Mouse (Mus musculus) embryo, embryonic 11 days (tissue): ENCODE results near the gene Cbfa2t2.

Experiments
- DNase-seq: peaks from one replicate; pipeline ENCODE4 v3.0.0-alpha.2; 2015

Cbfa2t2 gene

DNA sequence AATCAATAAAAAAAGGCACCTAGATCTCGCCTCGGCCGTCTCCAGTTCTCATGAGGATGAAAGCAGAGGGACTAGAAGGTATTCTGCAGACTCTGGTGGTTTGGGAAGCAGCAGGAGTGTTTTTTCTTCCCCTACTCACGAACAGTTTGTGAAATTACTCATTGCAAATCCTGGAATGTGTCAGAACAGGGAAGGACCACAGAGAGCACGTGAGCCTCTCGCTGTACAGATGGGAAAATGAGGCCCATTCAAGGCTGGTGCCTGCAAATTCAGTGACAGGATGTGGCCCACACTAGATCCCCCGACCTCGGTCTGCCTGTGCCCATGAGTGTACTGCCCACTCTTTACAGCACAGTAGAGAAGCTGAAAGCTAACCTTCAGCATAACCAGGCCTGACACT is 135.7 kb downstream of the Cbfa2t2 start:
- no peak for DNase-seq

- no peak for DNase-seq
These were observed 136.7 kb downstream of the Cbfa2t2 start for GRCm38 (mm10) chr2:154572996-154573395.

- DNase-seq = no peak
These were observed 138.0 kb downstream of the Cbfa2t2 start for GRCm38 (mm10) chr2:154574271-154574670.

- peak; percentile 73 for DNase-seq
These were observed 140.8 kb downstream of the Cbfa2t2 start for GRCm38 (mm10) chr2:154576876-154577743.

DNA sequence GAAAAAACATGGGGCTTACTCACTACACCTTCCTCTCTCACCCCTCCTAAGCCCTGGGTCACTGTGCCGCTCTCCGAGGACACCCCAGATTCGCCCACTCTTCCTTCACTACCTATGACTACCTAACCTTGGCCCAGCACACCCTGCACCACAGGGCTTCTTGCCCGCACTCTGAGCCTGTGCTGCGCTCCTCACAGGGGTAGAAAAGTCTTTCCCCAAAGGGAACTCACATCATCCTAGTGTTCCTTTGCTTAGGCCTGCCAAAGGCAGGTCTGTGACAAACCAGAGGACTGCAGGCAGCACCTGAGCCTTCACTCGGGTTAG is 141.4 kb downstream of the Cbfa2t2 start:
- DNase-seq = no peak

DNA sequence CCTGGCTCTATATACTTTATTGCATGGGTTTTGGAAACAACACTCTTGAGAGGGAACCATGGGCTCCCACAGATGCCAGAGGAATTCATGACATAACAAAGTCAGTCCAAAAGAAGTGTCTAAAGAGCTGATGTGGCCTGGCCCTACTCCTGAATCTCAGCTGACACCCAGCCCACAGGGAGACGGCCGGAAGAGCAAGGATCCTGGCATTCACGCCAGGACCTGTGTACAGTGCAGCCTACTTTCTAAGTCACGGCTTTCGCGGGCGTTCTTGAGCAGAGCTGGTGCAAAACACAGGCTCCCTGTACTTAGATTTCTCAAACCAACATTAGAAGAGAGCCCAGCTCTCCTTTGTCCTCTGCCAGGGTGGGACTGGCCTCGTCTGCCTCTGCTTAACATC is 144.3 kb downstream of the Cbfa2t2 start:
- DNase-seq = no peak

- DNase-seq = no peak
These were observed 145.1 kb downstream of the Cbfa2t2 start for GRCm38 (mm10) chr2:154581421-154581820.

GRCm38 (mm10) chr2:154583906-154584872 is 147.9 kb downstream of the Cbfa2t2 start:
- DNase-seq = no peak

- no peak for DNase-seq
These were observed 148.8 kb downstream of the Cbfa2t2 start for GRCm38 (mm10) chr2:154584931-154585601.

GRCm38 (mm10) chr2:154586405-154586804 is 150.1 kb downstream of the Cbfa2t2 start:
- DNase-seq = peak; percentile 42
